Mouse (Mus musculus) ES-CJ7 (cell line): ENCODE data around the gene Ppp1r13b.

ENCODE experiments used
- DNase-seq: peaks from one replicate; pipeline ENCODE4 v3.0.0; 2011; ENCODE audit warnings: low read depth, low spot score

Gene Ppp1r13b

DNA sequence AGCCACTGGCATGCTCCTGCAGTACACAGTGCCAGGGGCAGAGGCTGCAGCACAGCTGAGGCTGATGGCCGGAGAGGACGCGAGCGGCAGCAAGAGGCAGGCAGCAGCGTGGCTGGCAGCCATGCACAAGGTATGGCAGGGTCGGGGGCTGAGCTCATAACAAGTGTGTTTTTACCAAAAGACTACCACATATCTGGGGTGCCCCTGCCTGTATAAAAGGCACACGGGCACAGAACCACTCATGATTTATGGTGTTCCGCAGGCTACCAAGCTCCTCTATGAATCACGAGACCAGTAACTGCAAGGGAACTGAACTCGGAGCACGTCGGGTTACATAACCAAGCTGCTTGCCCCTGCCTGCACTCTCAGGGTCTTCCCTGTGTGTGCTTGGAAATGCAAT, 80.4 kb downstream of the Ppp1r13b start:
- no peak for DNase-seq

GRCm38 (mm10) chr12:111821931-111822330, 86.0 kb downstream of the Ppp1r13b start:
- DNase-seq = no peak

- no peak for DNase-seq
Measured at GRCm38 (mm10) chr12:111820708-111821107, 87.2 kb downstream of the Ppp1r13b start.

GRCm38 (mm10) chr12:111819936-111820335, 88.0 kb downstream of the Ppp1r13b start:
- no peak for DNase-seq

- no peak for DNase-seq
Measured at GRCm38 (mm10) chr12:111817991-111818390, 89.9 kb downstream of the Ppp1r13b start.

DNA sequence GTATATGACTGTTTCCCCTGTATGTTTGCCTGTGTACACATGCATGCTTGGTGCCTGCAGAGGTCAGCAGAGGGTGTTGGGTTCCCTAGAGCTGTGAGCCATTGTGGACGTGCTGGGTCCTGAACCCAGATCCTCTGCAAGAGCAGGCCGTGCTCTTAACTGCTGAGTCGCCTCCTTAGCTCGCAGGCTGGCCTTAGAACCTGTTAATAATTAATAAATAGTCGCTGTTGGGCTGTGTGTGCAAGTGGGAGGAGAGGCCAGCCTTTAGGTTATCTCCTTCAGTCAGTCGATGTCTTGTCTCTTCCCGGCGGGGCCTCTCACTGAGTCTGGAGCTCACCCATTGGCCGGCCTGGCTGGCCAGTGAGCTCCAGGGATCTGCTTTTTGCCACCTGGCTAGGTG, 90.9 kb downstream of the Ppp1r13b start:
- DNase-seq = no peak

DNA sequence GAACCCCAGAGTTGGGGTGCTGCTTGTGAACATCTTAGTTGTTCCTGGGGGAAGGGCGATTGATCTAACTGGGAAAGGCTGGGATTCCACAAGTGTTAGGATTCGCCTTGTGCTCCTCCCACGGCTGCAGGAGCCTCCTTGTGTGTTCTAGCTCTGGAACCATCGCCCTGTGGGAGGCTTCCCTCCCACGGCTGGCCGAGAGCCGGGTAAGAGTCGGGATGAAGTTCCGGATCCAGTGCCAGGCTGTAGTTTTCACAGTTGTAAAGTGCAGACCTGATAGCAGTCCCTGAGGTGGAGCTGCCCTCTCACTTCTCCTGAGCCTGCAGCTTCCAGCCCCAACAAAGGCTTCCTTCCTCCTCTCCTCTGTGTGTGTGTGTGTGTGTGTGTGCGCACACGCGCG, 91.4 kb downstream of the Ppp1r13b start:
- DNase-seq = no peak

GRCm38 (mm10) chr12:111814769-111815762, 92.8 kb downstream of the Ppp1r13b start:
- no peak for DNase-seq

DNA sequence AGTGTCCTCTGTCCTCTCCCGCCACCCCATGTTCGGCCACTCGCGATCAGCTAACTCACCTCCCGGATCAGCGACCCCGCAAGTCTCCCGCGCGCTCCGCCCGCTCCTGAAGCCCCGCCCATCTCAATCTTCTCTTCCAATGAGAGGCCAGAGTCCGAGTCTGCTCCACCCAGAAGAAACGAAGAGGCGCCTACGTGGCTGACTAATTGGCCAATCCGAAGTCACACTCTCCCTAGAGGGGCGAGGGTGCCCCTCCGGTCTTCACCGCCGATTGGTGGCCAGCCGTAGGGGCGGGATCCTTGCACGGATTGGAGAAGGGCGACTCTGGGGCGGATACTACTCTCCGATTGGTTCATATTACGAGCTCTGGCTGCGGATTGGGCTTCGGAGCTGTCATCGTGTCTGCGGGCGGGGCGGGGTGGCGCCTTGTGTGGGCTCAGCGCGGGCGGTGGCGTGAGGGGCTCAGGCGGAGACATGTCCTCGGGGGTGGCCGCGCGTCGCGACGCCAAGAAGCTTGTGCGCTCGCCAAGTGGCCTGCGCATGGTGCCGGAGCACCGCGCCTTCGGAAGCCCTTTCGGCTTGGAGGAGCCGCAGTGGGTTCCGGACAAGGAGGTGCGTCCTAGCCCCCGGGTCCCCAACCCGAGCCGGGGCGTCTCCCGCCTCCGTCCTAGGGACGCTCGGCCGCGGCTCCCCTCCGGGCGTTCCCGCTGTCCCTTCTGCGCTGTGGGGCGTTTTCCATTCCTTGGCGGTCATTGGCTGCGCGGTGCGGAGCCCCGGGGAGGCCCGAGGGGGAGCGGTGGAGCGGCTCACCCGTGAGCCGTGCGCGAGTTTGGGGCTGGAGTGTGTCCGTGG, 93.9 kb downstream of the Ppp1r13b start, which contains the start of the genes Xrcc3 and Zfyve21:
Gene Xrcc3, minus strand, starts transcription at position 108 of the 852 bp plus-strand sequence.
Gene Zfyve21, plus strand, starts transcription at position 405 of the 852 bp plus-strand sequence.
- DNase-seq = peak; percentile 99

GRCm38 (mm10) chr12:111813111-111813765, 94.7 kb downstream of the Ppp1r13b start:
- DNase-seq = peak; percentile 29

DNA sequence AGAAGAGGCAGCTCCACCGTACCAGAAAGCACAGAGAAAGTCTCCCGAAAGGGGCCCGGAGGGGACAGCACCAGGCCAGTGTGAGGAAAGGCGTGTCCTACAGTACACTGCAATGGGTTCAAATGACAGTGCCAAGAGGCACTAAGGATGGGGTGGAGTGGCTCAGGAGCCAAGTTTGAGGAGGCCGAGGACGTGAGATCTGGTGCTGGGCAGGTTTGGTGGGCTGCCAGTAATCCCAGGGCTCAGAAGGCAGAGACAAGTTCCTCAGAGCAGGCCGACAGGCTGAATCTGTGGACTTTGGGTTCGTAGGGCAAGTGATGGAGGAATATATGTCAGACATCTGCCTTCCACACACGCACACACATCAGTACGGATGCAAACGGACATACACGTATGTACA, 95.3 kb downstream of the Ppp1r13b start:
- DNase-seq = no peak

GRCm38 (mm10) chr12:111812075-111812474, 95.8 kb downstream of the Ppp1r13b start:
- DNase-seq = no peak

DNA sequence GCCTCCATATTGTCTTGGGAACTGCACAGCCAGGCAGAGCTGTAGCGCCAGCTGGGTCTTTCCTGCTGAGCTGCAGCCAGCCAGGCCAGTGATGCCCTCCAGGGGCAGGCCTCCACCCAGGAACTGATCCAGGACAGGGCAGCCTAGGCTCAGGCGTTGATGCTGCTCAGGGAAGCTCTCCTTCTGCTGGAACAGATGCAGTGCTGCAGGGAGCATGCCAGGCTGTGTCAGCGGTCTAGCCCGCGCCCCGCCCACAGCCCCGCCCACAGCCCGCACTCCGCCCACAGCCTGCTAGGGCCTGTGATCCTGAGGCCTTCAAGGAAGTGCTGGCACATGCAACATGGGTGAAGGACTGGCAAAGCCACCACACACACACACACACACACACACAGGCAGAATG, 98.1 kb downstream of the Ppp1r13b start:
- peak; percentile 53 for DNase-seq

GRCm38 (mm10) chr12:111808775-111809174, 99.1 kb downstream of the Ppp1r13b start:
- no peak for DNase-seq

- DNase-seq = no peak
Measured at GRCm38 (mm10) chr12:111803538-111803937, 104.4 kb downstream of the Ppp1r13b start.

- no peak for DNase-seq
Measured at GRCm38 (mm10) chr12:111800459-111801183, 107.3 kb downstream of the Ppp1r13b start.

- DNase-seq = no peak
Measured at GRCm38 (mm10) chr12:111798493-111798892, 109.4 kb downstream of the Ppp1r13b start.

GRCm38 (mm10) chr12:111797251-111797650, 110.7 kb downstream of the Ppp1r13b start:
- DNase-seq = no peak

DNA sequence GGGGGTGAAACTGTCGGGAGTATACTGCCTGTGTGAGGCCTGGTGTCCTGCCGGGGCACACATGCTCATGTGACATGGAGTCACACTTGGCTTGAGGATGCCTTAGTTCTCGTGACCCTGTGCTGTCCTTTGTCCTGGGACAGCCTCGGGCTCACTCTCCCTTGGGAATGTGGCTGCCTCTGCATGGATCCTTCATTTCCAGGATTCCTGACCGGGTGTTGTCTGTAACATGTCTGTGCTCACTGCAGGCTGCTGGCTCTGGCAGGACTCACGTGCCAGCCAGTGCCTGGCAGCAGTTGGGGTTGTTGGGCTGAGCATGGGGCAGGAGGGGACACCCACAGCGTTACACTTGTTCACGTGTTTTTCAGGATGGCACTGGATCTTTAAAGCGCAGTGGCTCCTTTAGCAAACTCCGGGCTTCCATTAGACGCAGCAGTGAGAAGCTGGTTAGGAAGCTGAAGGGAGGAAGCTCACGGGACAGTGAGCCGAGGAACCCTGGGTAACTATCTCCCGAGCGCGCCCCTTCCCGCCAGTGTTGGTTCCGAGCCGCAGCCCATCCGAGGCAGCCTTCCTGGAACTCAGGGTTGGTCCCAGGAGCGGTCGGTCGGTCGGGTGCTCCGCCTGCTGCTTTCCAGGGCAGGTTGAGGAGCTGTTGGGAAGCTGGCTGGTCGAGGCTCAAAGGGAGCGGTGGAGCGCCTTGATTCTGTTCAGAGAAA, 112.6 kb downstream of the Ppp1r13b start:
- no peak for DNase-seq

GRCm38 (mm10) chr12:111794526-111795179, 113.3 kb downstream of the Ppp1r13b start:
- DNase-seq = no peak
